Mouse (Mus musculus) ES-Bruce4 (cell line): ENCODE data around the gene Nfib.

Experiments used
- CTCF ChIP-seq: IDR thresholded peaks from one replicate; pipeline ENCODE4 v1.8.1; 2011; ENCODE audit warnings: low read depth, low read length
- EP300 ChIP-seq: IDR thresholded peaks from 2 replicates; pipeline ENCODE4 v1.6.1; 2011; ENCODE audit warnings: low read depth, low read length; ENCODE audit not compliant: insufficient read depth
- POLR2A ChIP-seq: IDR thresholded peaks from one replicate; pipeline ENCODE4 v1.8.1; 2011; ENCODE audit warnings: low read length; ENCODE audit not compliant: insufficient read depth

DNA sequence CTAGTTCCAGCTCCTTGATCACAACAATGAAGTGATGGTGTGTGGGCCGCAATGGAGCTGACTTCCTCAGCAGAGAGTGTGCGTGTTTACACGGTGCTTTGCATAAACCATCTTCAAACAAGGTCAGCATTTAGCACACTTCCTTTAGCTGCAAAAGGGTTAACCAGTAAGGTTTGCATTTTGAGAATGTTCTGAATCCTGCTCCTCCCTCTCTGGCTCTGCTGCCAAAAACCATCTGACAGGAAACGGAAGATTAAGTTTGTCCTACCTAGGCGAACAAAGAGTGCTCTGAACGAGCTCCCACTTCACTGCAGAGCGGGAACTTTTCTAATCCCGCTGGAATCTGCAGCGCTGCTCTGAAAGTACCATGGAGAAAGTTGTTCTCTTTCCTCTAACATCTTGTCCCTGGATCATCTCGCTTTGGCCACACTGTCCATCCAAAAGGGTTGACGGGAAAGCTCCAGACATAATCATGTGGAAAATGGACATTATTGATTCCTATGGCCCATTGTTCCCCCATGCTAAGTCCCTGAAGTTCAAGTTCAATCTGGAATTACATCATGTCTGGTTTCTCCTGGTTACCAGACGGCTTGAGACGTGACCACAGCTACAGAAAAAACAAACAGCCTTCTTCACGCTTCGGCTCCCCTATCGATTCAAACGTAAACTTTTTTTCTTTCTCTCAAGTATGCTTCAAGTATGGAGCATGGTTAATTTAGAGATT, 401.2 kb downstream of the Nfib start:
- TF ChIP-seq EP300 (no peak), CTCF (no peak), POLR2A (no peak)
